Mouse (Mus musculus) spleen, adult 2 months (tissue): ENCODE data around the gene Col2a1. TPM values are rescaled to one million over a fixed set of nuclear protein-coding genes. Genes with fewer than 3 reads are reported as not detected.

Experiments
- DNase-seq, 2 experiments: peaks; one replicate each; pipeline versions ENCODE4 v3.0.0 to v3.0.0-alpha.2; 2012 to 2021; ENCODE audit warnings: low spot score in 2 of 2, low read depth in 1 of 2
- H3K27ac ChIP-seq: fragments of 200-500 bp; 2 replicates; pipeline ENCODE4 v1.5.1; 2012; ENCODE audit warnings: low read length, inconsistent platforms; ENCODE audit not compliant: insufficient read depth
- H3K27me3 ChIP-seq: fragments of 200-500 bp; 2 replicates; pipeline ENCODE4 v1.6.1; 2012; ENCODE audit warnings: mild to moderate bottlenecking, moderate library complexity, low read length, inconsistent platforms; ENCODE audit not compliant: control insufficient read depth, insufficient read depth
- H3K36me3 ChIP-seq: fragments of 200-500 bp; 2 replicates; pipeline ENCODE4 v1.6.1; 2012; ENCODE audit warnings: mild to moderate bottlenecking, low read length, inconsistent platforms; ENCODE audit not compliant: control insufficient read depth, insufficient read depth
- H3K4me1 ChIP-seq: fragments of 200-500 bp; 2 replicates; pipeline ENCODE4 v1.6.1; 2011; ENCODE audit warnings: inconsistent platforms; ENCODE audit not compliant: control insufficient read depth, insufficient read depth, insufficient read length
- H3K4me3 ChIP-seq: fragments of 200-500 bp; 2 replicates; pipeline ENCODE4 v1.5.1; 2011; ENCODE audit warnings: mild to moderate bottlenecking, inconsistent platforms; ENCODE audit not compliant: insufficient read depth, insufficient read length; ENCODE audit errors: extremely low read depth
- CTCF ChIP-seq: fragments of 200-500 bp; IDR thresholded peaks from 2 replicates; pipeline ENCODE4 v1.5.1; 2011; ENCODE audit warnings: mild to moderate bottlenecking, inconsistent platforms; ENCODE audit not compliant: insufficient read depth, insufficient read length, insufficient replicate concordance; ENCODE audit errors: extremely low read depth
- POLR2A ChIP-seq: fragments of 200-500 bp; IDR thresholded peaks from 2 replicates; pipeline ENCODE4 v1.6.1; 2011; ENCODE audit warnings: low read depth, low read length, inconsistent platforms
- whole genome bisulfite sequencing: fragments of 180-500 bp; shearing (Covaris S2); methylation state at CpG from one replicate; pipeline ENCODE4 v1.1.7; 2018; 5-methylcytosine and 5-hydroxymethylcytosine counted together
- polyA plus RNA-seq: library from polyadenylated mRNA; depleted of rRNA; stranded (reverse); fragments of >200 nt; gene quantifications from 2 replicates; pipeline ENCODE4 v1.2.3, GENCODE M21; 2012

Col2a1 gene
- polyA plus RNA-seq, 1 experiment, result 0.02 TPM

DNA sequence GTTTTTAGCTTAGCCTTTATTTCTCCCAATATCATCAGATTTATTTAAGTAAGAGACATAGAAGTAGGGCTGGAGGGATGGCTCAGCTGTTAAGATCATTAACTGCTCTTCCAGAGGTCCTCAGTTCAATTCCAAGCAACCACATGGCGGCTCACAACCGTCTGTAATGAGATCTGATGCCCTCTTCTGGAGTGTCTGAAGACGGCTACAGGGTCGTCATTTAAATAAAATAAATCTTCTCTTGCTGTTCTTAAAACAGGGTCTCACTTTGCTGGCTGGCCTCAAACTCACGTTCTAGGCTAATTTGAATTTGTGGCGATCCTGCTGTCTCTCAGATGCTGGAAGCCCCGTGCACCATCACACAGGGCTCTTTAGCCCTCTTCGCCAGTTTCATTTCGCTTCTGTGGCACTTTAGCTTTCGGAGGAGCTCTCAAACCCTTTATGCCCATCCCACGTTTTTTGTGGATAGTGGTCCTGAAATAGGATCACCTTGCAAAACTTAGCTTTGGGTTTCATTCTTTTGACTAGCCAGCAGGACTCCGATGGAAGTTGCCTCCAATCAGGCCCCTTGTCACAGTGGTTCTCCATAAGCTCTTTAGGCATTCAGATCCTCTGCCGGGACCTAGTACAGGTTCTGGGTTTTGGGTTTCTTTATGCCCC lies 41.0 kb downstream of the Col2a1 start:
- Histone ChIP-seq H3K4me3 (peak overlapping the region; percentile 97), H3K27me3 (no peaks in the 10 kb centered on the region), H3K36me3 (no peaks in the 10 kb centered on the region), H3K4me1 (peaks cover 4% of the 10 kb centered on the region; the same call in 1 of the 2 replicates), H3K27ac (peak overlapping the region; percentile 74)
- no peak for TF ChIP-seq POLR2A
- no peak for TF ChIP-seq CTCF
- peak in 1 of 2 experiments; percentile 9 for DNase-seq
- 2% methylated on average over 13 of the region's 13 CpGs for WGBS

DNA sequence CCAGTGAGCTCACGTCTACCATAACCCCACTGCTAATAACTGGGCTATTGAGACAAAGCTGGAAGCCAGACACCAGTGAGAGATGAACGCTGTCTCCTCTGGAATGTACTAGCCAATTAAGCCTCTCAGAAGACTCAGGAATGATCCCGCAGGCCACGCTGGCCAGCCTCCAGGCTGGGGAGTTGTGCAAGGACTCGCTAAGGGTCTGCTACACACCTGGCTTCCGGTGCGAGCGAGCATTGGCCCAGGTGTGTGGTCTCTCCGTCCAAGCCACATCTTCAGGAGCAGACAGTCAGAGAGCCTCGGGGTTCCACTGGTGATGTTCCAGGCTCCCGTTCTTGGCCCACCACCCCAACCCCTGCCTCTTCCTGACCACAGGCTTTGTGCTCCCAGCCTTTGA lies 48.1 kb downstream of the Col2a1 start:
- H3K27me3 ChIP-seq, result no peaks in the 10 kb centered on the region
- 86% methylated on average over 11 of the region's 11 CpGs for WGBS
- no peaks in the 10 kb centered on the region; the same call in 1 of the 2 replicates for H3K4me1 ChIP-seq
- no peaks in the 10 kb centered on the region for H3K36me3 ChIP-seq
- DNase-seq, result no peak
- TF ChIP-seq CTCF, result no peak
- TF ChIP-seq POLR2A, result no peak
- no peak overlapping the region for H3K27ac ChIP-seq
- no peak overlapping the region for H3K4me3 ChIP-seq

GRCm38 (mm10) chr15:97955742-97956141 lies 48.8 kb downstream of the Col2a1 start:
- Histone ChIP-seq H3K27me3 (no peaks in the 10 kb centered on the region), H3K36me3 (no peaks in the 10 kb centered on the region), H3K4me1 (no peaks in the 10 kb centered on the region; the same call in 1 of the 2 replicates), H3K4me3 (no peak overlapping the region), H3K27ac (no peak overlapping the region)
- TF ChIP-seq CTCF (no peak), POLR2A (no peak)
- 35% methylated on average over 4 of the region's 4 CpGs for WGBS
- no peak for DNase-seq

- H3K4me3 ChIP-seq, result no peak overlapping the region
- no peaks in the 10 kb centered on the region for H3K27me3 ChIP-seq
- no peak overlapping the region for H3K27ac ChIP-seq
- no peak for DNase-seq
- TF ChIP-seq POLR2A (no peak), CTCF (no peak)
- H3K36me3 ChIP-seq, result no peaks in the 10 kb centered on the region
- no peaks in the 10 kb centered on the region; the same call in 1 of the 2 replicates for H3K4me1 ChIP-seq
- 30% methylated on average over 1 of the region's 1 CpGs for WGBS
These were observed 49.2 kb downstream of the Col2a1 start for GRCm38 (mm10) chr15:97955286-97955685.

- H3K27ac ChIP-seq, result no peak overlapping the region
- TF ChIP-seq CTCF, result no peak
- TF ChIP-seq POLR2A, result no peak
- no peaks in the 10 kb centered on the region for H3K36me3 ChIP-seq
- DNase-seq, result no peak
- 61% methylated on average over 8 of the region's 8 CpGs for WGBS
- no peaks in the 10 kb centered on the region; the same call in 1 of the 2 replicates for H3K4me1 ChIP-seq
- H3K27me3 ChIP-seq, result no peaks in the 10 kb centered on the region
- H3K4me3 ChIP-seq, result no peak overlapping the region
These were observed 49.8 kb downstream of the Col2a1 start for GRCm38 (mm10) chr15:97954671-97955070.

DNA sequence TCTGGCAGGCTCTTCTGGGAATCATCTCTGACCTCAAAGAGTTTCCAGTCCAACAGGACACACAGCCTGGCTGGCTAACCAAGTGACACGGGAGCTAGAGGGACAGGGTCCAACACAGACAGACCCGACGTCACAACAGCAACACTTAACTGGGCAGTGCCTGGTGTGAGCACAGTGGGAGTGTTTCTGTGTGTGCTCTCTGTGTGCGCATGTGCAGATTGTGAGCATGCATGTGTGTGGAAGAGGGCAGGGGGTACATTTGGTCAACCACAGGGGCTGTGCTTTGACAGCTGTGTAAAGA lies 51.7 kb downstream of the Col2a1 start:
- no peak overlapping the region for H3K4me3 ChIP-seq
- no peak overlapping the region for H3K27ac ChIP-seq
- 69% methylated on average over 4 of the region's 4 CpGs for WGBS
- H3K36me3 ChIP-seq, result no peaks in the 10 kb centered on the region
- DNase-seq, result no peak
- no peaks in the 10 kb centered on the region for H3K27me3 ChIP-seq
- TF ChIP-seq CTCF, result no peak
- TF ChIP-seq POLR2A, result no peak
- H3K4me1 ChIP-seq, result no peaks in the 10 kb centered on the region; the same call in 1 of the 2 replicates

GRCm38 (mm10) chr15:97952137-97952888 lies 52.2 kb downstream of the Col2a1 start:
- no peak overlapping the region for H3K27ac ChIP-seq
- 17% methylated on average over 16 of the region's 16 CpGs for WGBS

More at GRCm38 (mm10) chr15:97952137-97952888, 52.2 kb downstream of the Col2a1 start:
- Histone ChIP-seq H3K4me1 (no peaks in the 10 kb centered on the region; the same call in 1 of the 2 replicates), H3K36me3 (no peaks in the 10 kb centered on the region), H3K27me3 (no peaks in the 10 kb centered on the region), H3K4me3 (no peak overlapping the region)
- TF ChIP-seq POLR2A, result no peak
- peak; percentile 90 for TF ChIP-seq CTCF
- peak; percentile 11 to 44 for DNase-seq
